Mouse (Mus musculus): ENCODE data around the gene AA467197.

The AA467197 gene

GRCm38 (mm10) chr2:122636686-122637085 lies at the start of gene AA467197:
Gene AA467197 (plus strand): TSS chr2:122636986.
- TF ChIP-seq GATA4 (IDR thresholded peaks at IDR 0.05; ENCODE audit: insufficient replicate concordance, low read length), result no peak

- no peak for TF ChIP-seq GATA4 (IDR thresholded peaks at IDR 0.05; ENCODE audit: insufficient replicate concordance, low read length)
Measured at GRCm38 (mm10) chr2:122587861-122588519, 48.8 kb upstream of the AA467197 start.

GRCm38 (mm10) chr2:122590351-122590750 lies 46.4 kb upstream of the AA467197 start:
- no peak for TF ChIP-seq GATA4 (IDR thresholded peaks at IDR 0.05; ENCODE audit: insufficient replicate concordance, low read length)

- no peak for TF ChIP-seq GATA4 (IDR thresholded peaks at IDR 0.05; ENCODE audit: insufficient replicate concordance, low read length)
Measured at GRCm38 (mm10) chr2:122591213-122591612, 45.6 kb upstream of the AA467197 start.

- no peak for TF ChIP-seq GATA4 (IDR thresholded peaks at IDR 0.05; ENCODE audit: insufficient replicate concordance, low read length)
Measured at GRCm38 (mm10) chr2:122595461-122595860, 41.3 kb upstream of the AA467197 start.

- TF ChIP-seq GATA4 (IDR thresholded peaks at IDR 0.05; ENCODE audit: insufficient replicate concordance, low read length), result no peak
Measured at GRCm38 (mm10) chr2:122599736-122600135, 37.0 kb upstream of the AA467197 start.

GRCm38 (mm10) chr2:122601354-122601753 lies 35.4 kb upstream of the AA467197 start:
- TF ChIP-seq GATA4 (IDR thresholded peaks at IDR 0.05; ENCODE audit: insufficient replicate concordance, low read length), result no peak

- TF ChIP-seq GATA4 (IDR thresholded peaks at IDR 0.05; ENCODE audit: insufficient replicate concordance, low read length), result no peak
Measured at GRCm38 (mm10) chr2:122605829-122606228, 31.0 kb upstream of the AA467197 start.

GRCm38 (mm10) chr2:122608820-122609219 lies 28.0 kb upstream of the AA467197 start:
- TF ChIP-seq GATA4 (IDR thresholded peaks at IDR 0.05; ENCODE audit: insufficient replicate concordance, low read length), result no peak

- no peak for TF ChIP-seq GATA4 (IDR thresholded peaks at IDR 0.05; ENCODE audit: insufficient replicate concordance, low read length)
Measured at GRCm38 (mm10) chr2:122610746-122611653, 25.8 kb upstream of the AA467197 start, which contains the start of gene Gatm. Gene Gatm (minus strand): TSS chr2:122611303.

- no peak for TF ChIP-seq GATA4 (IDR thresholded peaks at IDR 0.05; ENCODE audit: insufficient replicate concordance, low read length)
Measured at GRCm38 (mm10) chr2:122611654-122611973, 25.2 kb upstream of the AA467197 start.

GRCm38 (mm10) chr2:122616237-122616636 lies 20.5 kb upstream of the AA467197 start:
- TF ChIP-seq GATA4 (IDR thresholded peaks at IDR 0.05; ENCODE audit: insufficient replicate concordance, low read length), result no peak

- TF ChIP-seq GATA4 (IDR thresholded peaks at IDR 0.05; ENCODE audit: insufficient replicate concordance, low read length), result no peak
Measured at GRCm38 (mm10) chr2:122617792-122618191, 19.0 kb upstream of the AA467197 start.

GRCm38 (mm10) chr2:122618719-122619118 lies 18.1 kb upstream of the AA467197 start:
- TF ChIP-seq GATA4 (IDR thresholded peaks at IDR 0.05; ENCODE audit: insufficient replicate concordance, low read length), result no peak

GRCm38 (mm10) chr2:122621337-122622110 lies 15.3 kb upstream of the AA467197 start:
- no peak for TF ChIP-seq GATA4 (IDR thresholded peaks at IDR 0.05; ENCODE audit: insufficient replicate concordance, low read length)

Data from liver, adult (tissue).